Mouse (Mus musculus) kidney, adult 9 months (tissue): Measurements from ENCODE around the gene Rab31.
A peak's percentile ranks its signal among the peaks of the same experiment; 100 is the strongest.

Experiments
- DNase-seq: peaks from one replicate; pipeline ENCODE4 v3.0.0; 2022

Gene Rab31

DNA sequence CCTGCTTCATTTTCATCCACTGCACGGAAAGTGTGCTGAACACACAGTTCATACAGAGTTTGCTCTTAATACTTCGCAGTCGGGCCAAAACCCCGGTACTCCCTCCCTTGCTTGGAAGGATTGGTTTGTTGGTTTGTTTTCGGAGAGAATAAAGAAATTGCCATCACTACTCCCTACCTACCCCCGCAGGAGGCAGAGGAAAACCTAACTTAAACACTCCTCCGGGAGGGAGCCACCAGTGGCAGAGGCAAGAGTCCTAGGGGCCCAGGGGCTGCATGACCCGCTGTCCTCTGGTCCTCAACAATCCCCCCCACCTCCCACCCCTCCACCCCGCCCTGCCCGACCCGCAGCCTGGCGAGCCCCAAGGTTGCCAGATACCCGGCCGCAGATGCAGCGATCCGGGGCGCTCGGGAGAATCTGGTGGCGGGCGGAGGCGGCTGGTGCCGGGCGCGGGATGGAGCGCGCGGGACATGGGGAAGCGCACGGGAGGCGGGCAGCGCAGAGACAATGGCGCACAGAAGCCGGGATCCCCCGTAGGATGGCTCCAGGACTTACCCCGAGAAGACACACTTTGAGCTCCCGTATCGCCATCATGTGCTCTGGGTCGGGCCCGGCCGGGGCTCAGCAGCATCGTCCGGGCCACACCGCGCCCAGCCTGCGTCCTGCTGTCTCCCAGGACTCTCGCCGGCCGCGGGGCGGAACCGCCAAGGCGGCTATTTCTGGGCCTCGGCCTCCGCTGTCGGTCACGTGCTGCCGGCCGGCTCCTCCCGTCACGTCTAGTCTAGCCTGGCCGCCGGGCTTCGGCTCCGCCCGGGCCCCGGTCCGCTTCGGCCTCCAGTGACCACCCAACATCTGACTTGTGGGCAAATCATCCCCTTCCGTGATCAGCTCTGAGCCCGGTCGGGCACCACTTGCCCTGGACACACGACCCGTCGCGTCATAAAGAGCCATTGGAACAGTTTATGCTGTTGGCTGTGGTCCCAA lies at the start of gene Rab31:
Gene Rab31, minus strand, starts transcription at position 802 of the 984 bp plus-strand sequence.
- peak; percentile 82 for DNase-seq

DNA sequence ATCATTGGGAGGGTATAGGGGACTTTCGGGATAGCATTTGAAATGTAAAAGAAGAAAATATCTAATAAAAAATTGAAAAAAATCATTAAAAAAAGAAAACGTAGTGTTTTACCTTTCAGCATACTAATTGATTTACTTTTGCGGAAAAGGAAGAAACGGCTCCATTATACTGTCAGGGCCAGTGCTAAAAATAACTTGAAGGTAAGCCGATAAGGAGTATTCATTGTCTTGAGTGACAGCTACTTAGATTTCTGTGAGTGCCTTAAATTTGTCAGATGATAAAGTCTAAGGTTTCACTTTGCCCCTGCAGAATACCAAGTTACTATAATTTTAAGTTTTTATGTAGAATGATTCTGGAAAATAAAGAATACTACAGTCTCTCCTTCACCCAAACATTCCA lies 47.6 kb upstream of the Rab31 start:
- no peak for DNase-seq

DNA sequence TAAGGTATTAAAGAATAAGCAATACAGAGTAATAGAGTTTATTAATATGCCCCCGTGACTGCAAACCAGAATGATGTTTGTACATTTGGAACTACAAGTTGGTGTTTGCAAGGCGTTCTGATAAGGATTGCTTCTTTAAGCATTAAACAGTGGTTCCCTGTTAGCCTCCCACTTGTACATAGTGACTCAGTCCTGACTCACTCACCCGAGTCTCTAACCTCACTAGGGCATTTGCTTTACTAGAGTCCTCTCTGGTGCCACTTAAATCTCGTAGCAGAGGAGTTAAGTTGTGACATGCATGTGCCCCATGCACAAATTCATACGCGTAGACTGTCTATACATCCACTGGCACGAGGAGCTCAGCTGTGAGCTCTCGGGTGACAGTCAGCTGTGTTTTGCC lies 41.2 kb upstream of the Rab31 start:
- no peak for DNase-seq

GRCm38 (mm10) chr17:65811032-65811431 lies 38.5 kb upstream of the Rab31 start:
- DNase-seq = no peak

GRCm38 (mm10) chr17:65806416-65806815 lies 33.9 kb upstream of the Rab31 start:
- DNase-seq = no peak

- DNase-seq = no peak
Measured at GRCm38 (mm10) chr17:65805966-65806365, 33.4 kb upstream of the Rab31 start.

GRCm38 (mm10) chr17:65802026-65802425 lies 29.5 kb upstream of the Rab31 start:
- no peak for DNase-seq

DNA sequence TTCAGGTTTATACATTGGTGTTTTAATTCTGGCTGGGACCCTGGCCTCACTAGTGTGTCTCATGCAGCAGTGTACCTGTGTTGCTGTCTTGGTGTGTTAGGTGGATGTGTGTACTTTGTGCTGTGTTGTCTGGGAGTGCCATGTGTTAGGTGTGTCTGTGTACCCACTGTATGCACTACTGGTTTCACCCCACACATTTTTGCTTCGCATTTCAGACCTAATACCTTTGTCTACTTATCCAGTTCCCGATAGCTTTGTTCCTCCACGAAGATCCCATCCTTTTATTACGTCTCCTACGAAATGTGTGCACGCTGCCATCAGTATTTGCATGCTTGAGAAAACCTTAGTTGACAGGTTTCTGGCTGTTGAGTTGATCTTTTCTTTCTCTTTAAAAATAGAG lies 27.9 kb upstream of the Rab31 start:
- DNase-seq = no peak

GRCm38 (mm10) chr17:65799353-65799752 lies 26.8 kb upstream of the Rab31 start:
- DNase-seq = no peak

DNA sequence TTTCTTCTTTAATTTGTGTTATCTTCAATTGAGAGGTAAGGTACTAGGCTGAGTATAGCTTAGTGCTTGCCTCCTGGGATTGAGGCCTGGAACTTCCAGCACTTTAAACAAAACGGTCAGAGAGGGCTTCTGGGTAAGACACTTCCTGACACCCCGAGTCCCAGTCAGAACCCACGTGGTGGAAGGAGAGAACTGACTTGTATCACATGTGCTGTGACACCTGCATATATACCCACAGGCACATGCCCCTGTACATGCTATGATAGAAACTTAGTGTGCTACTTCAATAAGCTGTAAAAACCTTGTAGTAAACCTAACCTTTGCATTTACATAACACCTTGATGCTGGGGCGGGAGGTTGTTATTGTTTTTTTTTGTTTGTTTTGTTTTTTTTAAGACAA lies 25.9 kb upstream of the Rab31 start:
- DNase-seq = no peak

- DNase-seq = no peak
Measured at GRCm38 (mm10) chr17:65796056-65796455, 23.5 kb upstream of the Rab31 start.

GRCm38 (mm10) chr17:65794096-65794850 lies 21.7 kb upstream of the Rab31 start:
- no peak for DNase-seq

DNA sequence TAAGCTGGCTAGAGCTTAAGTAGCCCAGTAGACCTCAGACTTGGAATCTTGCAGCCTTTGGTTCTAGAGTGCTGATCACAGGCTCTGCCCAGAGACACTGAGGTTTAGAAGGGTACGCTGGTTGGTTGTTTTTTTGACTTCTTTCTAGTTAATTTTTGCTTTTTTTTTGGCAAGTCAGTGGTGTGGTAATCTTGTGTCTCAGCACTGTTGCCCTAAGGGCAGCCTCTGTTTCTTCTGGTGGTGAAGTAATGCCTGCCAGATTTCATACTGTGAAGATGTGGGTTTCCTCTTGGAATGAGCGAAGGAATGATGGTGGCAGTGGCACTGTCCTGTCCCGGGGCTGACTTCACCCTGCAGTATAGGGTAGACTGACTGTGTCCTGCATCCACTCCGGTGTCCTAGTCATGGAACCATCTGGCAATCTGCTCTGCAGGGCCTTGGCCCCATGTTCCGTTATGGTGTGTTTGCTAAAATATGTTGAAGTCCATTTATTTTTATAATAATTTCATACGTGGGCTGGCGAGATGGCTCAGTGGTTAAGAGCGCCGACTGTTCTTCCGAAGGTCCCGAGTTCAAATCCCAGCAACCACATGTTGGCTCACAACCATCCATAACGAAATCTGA lies 20.9 kb upstream of the Rab31 start:
- DNase-seq = peak; percentile 70

- no peak for DNase-seq
Measured at GRCm38 (mm10) chr17:65791161-65791560, 18.6 kb upstream of the Rab31 start.

DNA sequence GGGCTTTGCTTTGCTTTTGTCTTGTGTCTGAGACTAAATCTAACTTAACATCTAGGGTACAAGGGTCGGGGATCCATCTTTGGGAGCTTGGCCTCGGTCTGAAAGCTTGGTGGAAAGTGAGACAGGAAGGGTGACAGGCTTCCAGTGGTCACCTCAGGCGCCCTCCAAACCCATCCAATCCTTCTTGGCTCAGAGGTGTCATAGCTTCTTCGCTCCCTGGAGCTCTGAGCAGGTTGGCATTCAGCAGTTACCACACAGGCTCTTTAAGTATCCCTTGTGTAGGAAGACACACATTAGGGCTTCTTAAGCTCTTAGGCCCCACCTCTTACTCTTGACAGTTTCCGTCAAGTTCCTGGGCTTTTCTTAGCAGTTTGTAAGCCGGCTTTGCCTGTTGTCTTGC lies 17.0 kb upstream of the Rab31 start:
- no peak for DNase-seq

DNA sequence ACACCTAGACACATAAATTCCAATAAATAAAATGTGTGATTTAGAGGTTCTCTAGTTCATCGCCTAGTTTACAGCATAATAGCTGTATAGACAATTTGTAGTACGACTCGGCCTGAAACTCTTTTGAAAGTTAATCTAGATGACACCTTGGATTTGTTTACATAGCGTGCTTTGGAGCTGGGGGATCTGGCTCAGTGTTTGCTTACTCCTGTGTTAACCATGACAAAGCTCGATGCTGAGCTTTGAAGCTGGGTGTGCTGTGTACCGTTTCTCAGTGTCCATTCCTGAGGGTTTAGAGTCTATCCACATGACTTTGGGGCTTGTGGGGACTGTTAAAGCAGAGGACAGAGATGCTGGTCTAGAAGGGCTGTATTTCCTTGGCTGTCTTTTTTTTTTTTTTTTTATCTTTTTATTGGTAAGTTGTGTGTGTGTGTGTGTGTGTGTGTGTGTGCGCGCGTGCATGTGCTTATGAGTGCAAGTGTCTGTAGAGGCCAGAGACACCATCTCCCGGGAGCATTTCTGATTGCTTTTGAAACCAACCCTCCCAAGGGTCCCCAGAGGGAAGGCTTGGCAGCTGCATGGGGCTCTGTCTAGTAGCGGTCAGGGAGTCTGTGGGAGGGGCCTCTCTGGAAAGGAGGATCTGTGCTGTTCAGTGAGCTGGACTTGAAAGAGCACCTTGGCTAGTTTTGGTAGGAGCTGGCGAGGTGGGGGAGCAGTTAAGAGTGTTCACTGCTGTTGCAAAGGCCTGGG lies 16.2 kb upstream of the Rab31 start:
- DNase-seq = no peak

GRCm38 (mm10) chr17:65787261-65787660 lies 14.7 kb upstream of the Rab31 start:
- DNase-seq = no peak

DNA sequence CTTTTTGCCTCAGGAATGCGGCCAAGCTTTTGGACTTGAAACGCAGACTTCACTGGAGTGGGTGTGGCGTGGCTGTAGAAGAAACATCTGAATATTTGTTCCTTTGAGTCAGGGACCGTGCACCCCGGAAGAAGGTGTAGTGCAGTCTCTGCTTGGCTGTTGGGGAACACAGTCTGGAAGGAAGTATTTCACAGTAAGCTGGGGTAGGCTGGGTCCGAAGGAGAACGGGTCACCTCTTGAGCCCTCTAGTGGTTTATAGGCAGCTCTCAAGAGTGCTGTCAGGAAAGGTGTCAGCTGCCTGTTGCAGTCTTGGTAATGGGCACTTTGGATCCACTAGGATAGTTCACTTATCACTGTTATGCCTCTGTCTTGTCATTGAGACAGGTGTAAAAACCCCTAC lies 13.7 kb upstream of the Rab31 start:
- DNase-seq = peak; percentile 44

GRCm38 (mm10) chr17:65785707-65786106 lies 13.2 kb upstream of the Rab31 start:
- DNase-seq = no peak

GRCm38 (mm10) chr17:65784610-65785140 lies 12.1 kb upstream of the Rab31 start:
- peak; percentile 40 for DNase-seq

- DNase-seq = peak; percentile 74
Measured at GRCm38 (mm10) chr17:65783182-65784161, 10.9 kb upstream of the Rab31 start.
